Mouse (Mus musculus) lung, postnatal 0 days (tissue): ENCODE results near the gene Olfr30.
"Not testable (repeated sequence)": the region's sequence is repeated elsewhere in the genome, so short reads cannot be mapped to it uniquely, and the experiment has no call there.

ENCODE experiments used
- CTCF ChIP-seq: IDR thresholded peaks from 2 replicates; pipeline ENCODE4 v1.5.1; 2016; ENCODE audit warnings: antibody characterized with exemption, mild to moderate bottlenecking
- EP300 ChIP-seq: IDR thresholded peaks from 2 replicates; pipeline ENCODE4 v1.6.1; 2016; ENCODE audit warnings: antibody characterized with exemption, mild to moderate bottlenecking, control low read depth

- TF ChIP-seq CTCF, EP300: not testable (repeated sequence)
Measured at GRCm38 (mm10) chr11:58509058-58509457, 47.0 kb upstream of the Olfr30 start.
